Mouse (Mus musculus): ENCODE data around the gene Rab40b.
A peak's percentile ranks its signal among the peaks of the same experiment; 100 is the strongest.
"Not testable (repeated sequence)": the region's sequence is repeated elsewhere in the genome, so short reads cannot be mapped to it uniquely, and the experiment has no call there.

Gene Rab40b

GRCm38 (mm10) chr11:121368731-121369130, 19.3 kb downstream of the Rab40b start:
- no peak for DNase-seq (ENCODE audit: low read depth, low spot score)

GRCm38 (mm10) chr11:121367170-121367707, 20.8 kb downstream of the Rab40b start:
- DNase-seq (ENCODE audit: low read depth, low spot score), result no peak

- peak; percentile 59 for DNase-seq (ENCODE audit: low read depth, low spot score)
These were observed 25.8 kb downstream of the Rab40b start for GRCm38 (mm10) chr11:121362212-121362611.

- DNase-seq (ENCODE audit: low read depth, low spot score), result peak; percentile 99
These were observed 33.9 kb downstream of the Rab40b start, which contains the start of gene Wdr45b for GRCm38 (mm10) chr11:121354091-121354707. Wdr45b (minus strand) TSS chr11:121354445.

GRCm38 (mm10) chr11:121353326-121354090, 34.5 kb downstream of the Rab40b start:
- peak; percentile 78 for DNase-seq (ENCODE audit: low read depth, low spot score)

- DNase-seq (ENCODE audit: low read depth, low spot score), result not testable (repeated sequence)
These were observed 39.3 kb downstream of the Rab40b start for GRCm38 (mm10) chr11:121348727-121349126.

- no peak for DNase-seq (ENCODE audit: low read depth, low spot score)
These were observed 39.9 kb downstream of the Rab40b start for GRCm38 (mm10) chr11:121348166-121348565.

- DNase-seq (ENCODE audit: low read depth, low spot score), result no peak
These were observed 41.0 kb downstream of the Rab40b start for GRCm38 (mm10) chr11:121347036-121347435.

- DNase-seq (ENCODE audit: low read depth, low spot score), result not testable (repeated sequence)
These were observed 45.6 kb downstream of the Rab40b start for GRCm38 (mm10) chr11:121342423-121342822.

GRCm38 (mm10) chr11:121340287-121340686, 47.8 kb downstream of the Rab40b start:
- no peak for DNase-seq (ENCODE audit: low read depth, low spot score)

- DNase-seq (ENCODE audit: low read depth, low spot score), result no peak
These were observed 48.4 kb downstream of the Rab40b start for GRCm38 (mm10) chr11:121339647-121340046.

GRCm38 (mm10) chr11:121331641-121332040, 56.4 kb downstream of the Rab40b start:
- no peak for DNase-seq (ENCODE audit: low read depth, low spot score)

- no peak for DNase-seq (ENCODE audit: low read depth, low spot score)
These were observed 59.4 kb downstream of the Rab40b start for GRCm38 (mm10) chr11:121328619-121329018.

GRCm38 (mm10) chr11:121328206-121328605, 59.8 kb downstream of the Rab40b start:
- DNase-seq (ENCODE audit: low read depth, low spot score), result no peak

- no peak for DNase-seq (ENCODE audit: low read depth, low spot score)
These were observed 61.4 kb downstream of the Rab40b start for GRCm38 (mm10) chr11:121326681-121327080.

GRCm38 (mm10) chr11:121326034-121326433, 62.0 kb downstream of the Rab40b start:
- no peak for DNase-seq (ENCODE audit: low read depth, low spot score)

- DNase-seq (ENCODE audit: low read depth, low spot score), result not testable (repeated sequence)
These were observed 80.3 kb downstream of the Rab40b start for GRCm38 (mm10) chr11:121307712-121308111.

GRCm38 (mm10) chr11:121306608-121307007, 81.4 kb downstream of the Rab40b start:
- no peak for DNase-seq (ENCODE audit: low read depth, low spot score)
